Mouse (Mus musculus): ENCODE measurements around the gene Pds5a. TPM values are rescaled to one million over a fixed set of nuclear protein-coding genes. Genes with fewer than 3 reads are reported as not detected.

Gene Pds5a
- polyA plus RNA-seq, 1 experiment from 2014 or later = 47.7 TPM

- peaks cover under 1% of the 10 kb centered on the region; the same call in 1 of the 2 replicates for H3K36me3 ChIP-seq (ENCODE audit: control insufficient read depth, insufficient read depth, low read length)
- 77% methylated on average over 5 of the region's 5 CpGs for WGBS
- ATAC-seq (ENCODE audit: insufficient read depth, low FRiP score) = 0 out of 2 replicates have a peak, but pooled peaks have one; percentile 53
Measured at GRCm38 (mm10) chr5:65609769-65610168, 88.3 kb downstream of the Pds5a start.

DNA sequence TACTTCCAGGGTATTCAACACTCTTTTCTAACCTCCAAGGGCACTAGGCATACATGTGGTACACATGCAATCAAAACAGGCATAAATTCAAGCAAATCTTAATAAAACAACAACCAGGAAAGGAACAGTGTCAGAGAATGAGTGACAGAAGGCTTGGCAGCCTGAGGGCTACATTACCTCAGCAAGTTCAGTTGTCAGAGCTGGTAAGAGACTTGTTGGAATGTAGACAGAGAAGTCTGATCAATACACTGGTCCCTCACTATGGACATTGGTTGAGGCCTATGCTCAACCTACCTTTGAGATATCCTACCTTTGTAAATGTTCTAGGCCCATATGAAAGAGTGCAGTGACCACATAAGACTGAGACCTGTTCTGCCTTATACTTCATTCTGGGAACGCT is 91.3 kb downstream of the Pds5a start:
- Histone ChIP-seq H3K27me3 (ENCODE audit: control insufficient read depth, insufficient read depth, low read length) (no peaks in the 10 kb centered on the region), H3K4me1 (ENCODE audit: control insufficient read depth, insufficient read depth, low read length) (no peaks in the 10 kb centered on the region), H3K4me3 (replicated peaks; ENCODE audit: low read length) (no peak overlapping the region), H3K9me3 (replicated peaks; ENCODE audit: control insufficient read depth, low read length) (no peaks in the 10 kb centered on the region), H3K9ac (ENCODE audit: low read length) (no peak overlapping the region), H3K27ac (ENCODE audit: low read length) (no peak overlapping the region), H3K4me2 (ENCODE audit: low read depth, low read length) (no peak overlapping the region), H3K36me3 (ENCODE audit: control insufficient read depth, insufficient read depth, low read length) (no peaks in the 10 kb centered on the region; the same call in 1 of the 2 replicates)
- no peak for ATAC-seq (ENCODE audit: insufficient read depth, low FRiP score)
- WGBS = 96% methylated on average over 1 of the region's 1 CpGs

More at GRCm38 (mm10) chr5:65609769-65610168, 88.3 kb downstream of the Pds5a start:
- Histone ChIP-seq H3K9ac (ENCODE audit: low read length) (no peak overlapping the region), H3K4me2 (ENCODE audit: low read depth, low read length) (no peak overlapping the region), H3K4me1 (ENCODE audit: control insufficient read depth, insufficient read depth, low read length) (no peaks in the 10 kb centered on the region), H3K9me3 (replicated peaks; ENCODE audit: control insufficient read depth, low read length) (no peaks in the 10 kb centered on the region), H3K27me3 (ENCODE audit: control insufficient read depth, insufficient read depth, low read length) (no peaks in the 10 kb centered on the region), H3K27ac (ENCODE audit: low read length) (no peak overlapping the region), H3K4me3 (replicated peaks; ENCODE audit: low read length) (no peak overlapping the region)

GRCm38 (mm10) chr5:65599681-65600080 is 98.4 kb downstream of the Pds5a start:
- Histone ChIP-seq H3K27me3 (ENCODE audit: control insufficient read depth, insufficient read depth, low read length) (no peaks in the 10 kb centered on the region), H3K9ac (ENCODE audit: low read length) (no peak overlapping the region), H3K4me2 (ENCODE audit: low read depth, low read length) (no peak overlapping the region), H3K4me1 (ENCODE audit: control insufficient read depth, insufficient read depth, low read length) (no peaks in the 10 kb centered on the region), H3K27ac (ENCODE audit: low read length) (no peak overlapping the region), H3K4me3 (replicated peaks; ENCODE audit: low read length) (no peak overlapping the region), H3K9me3 (replicated peaks; ENCODE audit: control insufficient read depth, low read length) (no peaks in the 10 kb centered on the region), H3K36me3 (ENCODE audit: control insufficient read depth, insufficient read depth, low read length) (peaks cover 13% of the 10 kb centered on the region)
- no peak for ATAC-seq (ENCODE audit: insufficient read depth, low FRiP score)
- WGBS = 85% methylated on average over 7 of the region's 7 CpGs

DNA sequence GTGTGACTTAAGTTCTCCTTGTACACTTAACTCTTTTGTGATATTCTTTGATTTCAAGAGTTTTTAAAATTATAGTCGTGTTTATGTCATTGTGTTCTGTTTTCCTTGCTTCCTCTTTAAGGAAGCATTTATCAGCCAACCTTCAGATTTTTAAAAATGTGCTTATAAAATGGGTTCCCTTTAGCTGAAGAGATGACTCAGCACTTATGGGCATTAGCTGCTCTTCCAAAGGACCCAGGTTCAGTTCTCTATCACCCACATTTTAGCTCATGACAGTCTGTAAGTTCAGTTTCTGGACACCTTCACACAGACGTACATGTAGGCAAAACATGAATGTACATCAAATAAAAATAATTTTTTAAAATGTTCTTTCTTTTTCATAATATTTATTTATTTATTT is 105.7 kb downstream of the Pds5a start:
- Histone ChIP-seq H3K36me3 (ENCODE audit: control insufficient read depth, insufficient read depth, low read length) (peaks cover 3% of the 10 kb centered on the region; the same call in 1 of the 2 replicates), H3K4me2 (ENCODE audit: low read depth, low read length) (no peak overlapping the region), H3K27ac (ENCODE audit: low read length) (no peak overlapping the region), H3K4me3 (replicated peaks; ENCODE audit: low read length) (no peak overlapping the region), H3K9me3 (replicated peaks; ENCODE audit: control insufficient read depth, low read length) (no peaks in the 10 kb centered on the region), H3K9ac (ENCODE audit: low read length) (no peak overlapping the region), H3K27me3 (ENCODE audit: control insufficient read depth, insufficient read depth, low read length) (no peaks in the 10 kb centered on the region), H3K4me1 (ENCODE audit: control insufficient read depth, insufficient read depth, low read length) (no peaks in the 10 kb centered on the region)
- 90% methylated on average over 2 of the region's 2 CpGs for WGBS
- ATAC-seq (ENCODE audit: insufficient read depth, low FRiP score) = no peak

DNA sequence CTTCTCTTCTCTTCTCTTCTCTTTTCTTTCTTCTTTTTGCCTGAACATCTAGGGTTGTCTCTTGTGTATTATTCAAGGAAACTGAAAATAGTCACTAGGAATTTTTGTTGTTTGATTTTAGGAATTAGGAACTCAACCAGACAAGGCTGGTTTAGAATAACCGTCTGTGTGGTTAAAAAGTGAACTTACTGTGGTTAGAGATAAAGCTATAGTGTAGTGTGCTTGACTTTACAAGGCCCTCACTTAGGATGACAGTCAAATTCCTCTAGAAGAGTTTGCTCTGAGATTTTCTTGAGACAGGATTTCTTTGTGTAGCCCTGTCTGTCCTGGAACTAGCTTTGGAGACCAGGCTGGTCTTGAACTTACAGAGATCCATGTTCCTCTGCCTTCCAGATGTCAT is 107.9 kb downstream of the Pds5a start:
- no peak for ATAC-seq (ENCODE audit: insufficient read depth, low FRiP score)
- H3K4me2 ChIP-seq (ENCODE audit: low read depth, low read length) = no peak overlapping the region
- H3K36me3 ChIP-seq (ENCODE audit: control insufficient read depth, insufficient read depth, low read length) = peaks cover 5% of the 10 kb centered on the region
- H3K27ac ChIP-seq (ENCODE audit: low read length) = no peak overlapping the region
- H3K9ac ChIP-seq (ENCODE audit: low read length) = no peak overlapping the region
- no peaks in the 10 kb centered on the region for H3K9me3 ChIP-seq (replicated peaks; ENCODE audit: control insufficient read depth, low read length)
- no peaks in the 10 kb centered on the region for H3K27me3 ChIP-seq (ENCODE audit: control insufficient read depth, insufficient read depth, low read length)
- WGBS = 81% methylated on average over 1 of the region's 1 CpGs
- no peaks in the 10 kb centered on the region for H3K4me1 ChIP-seq (ENCODE audit: control insufficient read depth, insufficient read depth, low read length)
- H3K4me3 ChIP-seq (replicated peaks; ENCODE audit: low read length) = no peak overlapping the region

- 91% methylated on average over 5 of the region's 5 CpGs for WGBS
- Histone ChIP-seq H3K27ac (ENCODE audit: low read length) (no peak overlapping the region), H3K4me2 (ENCODE audit: low read depth, low read length) (no peak overlapping the region), H3K27me3 (ENCODE audit: control insufficient read depth, insufficient read depth, low read length) (no peaks in the 10 kb centered on the region), H3K4me1 (ENCODE audit: control insufficient read depth, insufficient read depth, low read length) (no peaks in the 10 kb centered on the region), H3K4me3 (replicated peaks; ENCODE audit: low read length) (no peak overlapping the region), H3K9ac (ENCODE audit: low read length) (no peak overlapping the region), H3K36me3 (ENCODE audit: control insufficient read depth, insufficient read depth, low read length) (peaks cover 10% of the 10 kb centered on the region), H3K9me3 (replicated peaks; ENCODE audit: control insufficient read depth, low read length) (no peaks in the 10 kb centered on the region)
- no peak for ATAC-seq (ENCODE audit: insufficient read depth, low FRiP score)
Measured at GRCm38 (mm10) chr5:65586291-65586690, 111.8 kb downstream of the Pds5a start.

GRCm38 (mm10) chr5:65578545-65578944 is 119.5 kb downstream of the Pds5a start:
- no peak overlapping the region for H3K4me2 ChIP-seq (ENCODE audit: low read depth, low read length)
- H3K4me1 ChIP-seq (ENCODE audit: control insufficient read depth, insufficient read depth, low read length) = no peaks in the 10 kb centered on the region
- no peak overlapping the region for H3K9ac ChIP-seq (ENCODE audit: low read length)
- no peaks in the 10 kb centered on the region for H3K9me3 ChIP-seq (replicated peaks; ENCODE audit: control insufficient read depth, low read length)
- no peak for ATAC-seq (ENCODE audit: insufficient read depth, low FRiP score)
- 68% methylated on average over 3 of the region's 3 CpGs for WGBS
- peaks cover 4% of the 10 kb centered on the region for H3K36me3 ChIP-seq (ENCODE audit: control insufficient read depth, insufficient read depth, low read length)
- H3K4me3 ChIP-seq (replicated peaks; ENCODE audit: low read length) = no peak overlapping the region
- no peaks in the 10 kb centered on the region for H3K27me3 ChIP-seq (ENCODE audit: control insufficient read depth, insufficient read depth, low read length)
- no peak overlapping the region for H3K27ac ChIP-seq (ENCODE audit: low read length)

- WGBS = 76% methylated on average over 2 of the region's 2 CpGs
- no peak for ATAC-seq (ENCODE audit: insufficient read depth, low FRiP score)
Measured at GRCm38 (mm10) chr5:65575896-65576295, 122.2 kb downstream of the Pds5a start.

GRCm38 (mm10) chr5:65574876-65575275 is 123.2 kb downstream of the Pds5a start:
- Histone ChIP-seq H3K9ac (ENCODE audit: low read length) (no peak overlapping the region), H3K4me1 (ENCODE audit: control insufficient read depth, insufficient read depth, low read length) (no peaks in the 10 kb centered on the region), H3K4me3 (replicated peaks; ENCODE audit: low read length) (no peak overlapping the region), H3K27me3 (ENCODE audit: control insufficient read depth, insufficient read depth, low read length) (no peaks in the 10 kb centered on the region), H3K4me2 (ENCODE audit: low read depth, low read length) (no peak overlapping the region), H3K9me3 (replicated peaks; ENCODE audit: control insufficient read depth, low read length) (no peaks in the 10 kb centered on the region), H3K27ac (ENCODE audit: low read length) (no peak overlapping the region), H3K36me3 (ENCODE audit: control insufficient read depth, insufficient read depth, low read length) (no peaks in the 10 kb centered on the region)
- peak; percentile 10; the same call in 1 of the 2 replicates for ATAC-seq (ENCODE audit: insufficient read depth, low FRiP score)
- 60% methylated on average over 2 of the region's 2 CpGs for WGBS

More at GRCm38 (mm10) chr5:65575896-65576295, 122.2 kb downstream of the Pds5a start:
- Histone ChIP-seq H3K4me1 (ENCODE audit: control insufficient read depth, insufficient read depth, low read length) (no peaks in the 10 kb centered on the region), H3K4me2 (ENCODE audit: low read depth, low read length) (no peak overlapping the region), H3K27me3 (ENCODE audit: control insufficient read depth, insufficient read depth, low read length) (no peaks in the 10 kb centered on the region), H3K9ac (ENCODE audit: low read length) (no peak overlapping the region), H3K9me3 (replicated peaks; ENCODE audit: control insufficient read depth, low read length) (no peaks in the 10 kb centered on the region), H3K27ac (ENCODE audit: low read length) (no peak overlapping the region), H3K4me3 (replicated peaks; ENCODE audit: low read length) (no peak overlapping the region), H3K36me3 (ENCODE audit: control insufficient read depth, insufficient read depth, low read length) (no peaks in the 10 kb centered on the region)

- H3K4me3 ChIP-seq (replicated peaks; ENCODE audit: low read length) = no peak overlapping the region
- ATAC-seq (ENCODE audit: insufficient read depth, low FRiP score) = no peak
- no peak overlapping the region for H3K9ac ChIP-seq (ENCODE audit: low read length)
- H3K4me1 ChIP-seq (ENCODE audit: control insufficient read depth, insufficient read depth, low read length) = no peaks in the 10 kb centered on the region
- no peak overlapping the region for H3K4me2 ChIP-seq (ENCODE audit: low read depth, low read length)
- H3K27ac ChIP-seq (ENCODE audit: low read length) = no peak overlapping the region
- WGBS = 82% methylated on average over 2 of the region's 2 CpGs
- H3K36me3 ChIP-seq (ENCODE audit: control insufficient read depth, insufficient read depth, low read length) = no peaks in the 10 kb centered on the region
- H3K9me3 ChIP-seq (replicated peaks; ENCODE audit: control insufficient read depth, low read length) = no peaks in the 10 kb centered on the region
- no peaks in the 10 kb centered on the region for H3K27me3 ChIP-seq (ENCODE audit: control insufficient read depth, insufficient read depth, low read length)
Measured at GRCm38 (mm10) chr5:65565486-65565885, 132.6 kb downstream of the Pds5a start.
